Mouse (Mus musculus): ENCODE measurements around the gene Dao.

DNA sequence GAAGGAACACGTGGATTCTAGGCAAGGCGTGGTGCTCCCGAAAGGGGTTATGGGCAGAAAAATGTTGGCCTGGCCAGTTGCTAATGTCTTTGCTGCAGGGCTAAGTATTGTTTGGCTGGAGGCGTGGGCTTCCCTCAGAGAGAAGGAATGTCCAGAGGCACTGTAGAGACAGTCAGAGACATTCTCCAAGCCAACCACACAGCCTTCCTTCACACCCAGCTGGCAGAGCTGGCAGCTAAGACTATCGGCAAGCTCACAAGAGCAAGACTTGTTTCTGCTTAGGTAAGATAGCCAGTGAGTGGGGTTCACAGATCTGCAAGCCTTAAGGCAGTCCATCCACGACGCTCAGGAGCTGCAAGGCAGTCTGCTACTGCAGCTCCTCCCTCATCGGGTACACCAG, 26.2 kb upstream of the Dao start:
- TF ChIP-seq GATA1 (IDR thresholded peaks at IDR 0.05; ENCODE audit: low read length) (peak; percentile 33; the same call in 1 of the 2 replicates), TAL1 (IDR thresholded peaks at IDR 0.05; ENCODE audit: low read length) (peak; percentile 78)
